Mouse (Mus musculus): ENCODE measurements around the gene P4htm.

DNA sequence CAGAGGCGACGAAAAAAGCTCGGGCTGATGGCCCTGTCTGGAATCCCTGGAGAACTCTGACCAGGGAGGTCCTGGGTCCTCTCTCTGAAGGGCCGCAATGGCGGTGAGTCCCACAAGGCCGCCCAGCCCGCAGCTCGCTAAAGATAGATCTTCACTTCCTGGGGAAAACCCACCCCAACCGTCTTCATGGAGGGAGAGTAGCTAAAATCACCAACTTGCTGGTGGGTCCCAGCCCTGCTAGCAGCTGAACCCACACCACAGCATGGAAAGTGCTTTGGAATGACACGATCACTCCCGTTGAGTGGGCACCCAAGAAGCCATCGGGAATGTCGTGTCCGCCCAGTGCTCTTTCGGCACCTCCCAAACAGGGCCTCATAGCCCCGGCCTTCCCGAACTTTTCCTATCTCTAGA is 29.0 kb downstream of the P4htm start:
- TF ChIP-seq POLR2A (IDR thresholded peaks at IDR 0.05; ENCODE audit: low read depth, low read length) (no peak; the same call in 1 of the 2 replicates), CTCF (IDR thresholded peaks at IDR 0.05; ENCODE audit: borderline replicate concordance, insufficient read depth, low read length) (no peak)
